Mouse (Mus musculus): ENCODE measurements around the gene Slc29a1. TPM values are rescaled to one million over a fixed set of nuclear protein-coding genes. Genes with fewer than 3 reads are reported as not detected.
"Not testable (repeated sequence)": the region's sequence is repeated elsewhere in the genome, so short reads cannot be mapped to it uniquely, and the experiment has no call there.

The Slc29a1 gene
- 10 to 100 TPM; 19.0 to 19.9 TPM for total RNA-seq (2021)

DNA sequence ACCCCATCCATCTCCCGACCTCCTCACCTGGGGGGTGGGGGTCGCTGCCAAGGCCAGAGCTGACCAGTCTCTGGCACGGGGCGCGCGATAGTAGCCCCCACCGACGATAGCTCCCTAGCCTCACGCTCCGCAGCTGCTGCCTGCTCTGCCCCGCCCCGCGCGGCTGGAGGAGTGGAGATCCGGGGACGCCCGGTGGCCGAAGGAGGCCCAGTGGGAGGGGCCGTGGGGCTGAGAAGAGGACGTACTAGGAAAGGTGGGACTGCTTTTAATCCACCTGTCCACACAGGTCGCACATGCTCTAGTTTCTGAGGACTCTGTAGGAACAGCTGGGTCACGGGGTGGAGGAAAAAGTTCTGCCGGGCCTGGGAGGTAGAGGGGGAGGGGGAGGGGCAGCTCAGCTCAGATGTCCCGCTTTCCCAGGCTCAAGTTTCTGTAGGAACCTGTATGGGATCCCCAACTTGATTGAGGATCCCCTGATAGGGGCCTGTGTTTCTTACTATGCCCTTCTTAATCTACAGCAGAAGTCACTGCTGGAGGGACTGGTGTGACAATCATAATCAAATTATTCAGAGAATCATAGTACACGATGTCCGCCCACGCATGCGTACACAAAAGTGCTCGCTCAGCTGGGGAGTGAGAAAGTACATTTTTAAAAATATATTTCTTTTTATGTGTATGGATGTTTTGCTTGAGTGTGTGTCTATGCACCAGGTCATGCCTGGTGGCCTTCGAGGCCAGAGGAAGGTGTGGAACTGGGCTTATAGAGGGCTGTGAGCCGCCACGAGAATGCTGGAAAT lies at the start of gene Slc29a1:
Gene Slc29a1 (minus strand): TSS at position 161 of the 797 bp plus-strand sequence.
- no peak for DNase-seq (ENCODE audit: extremely low spot score in 1 of 2, low spot score in 1 of 2)

DNA sequence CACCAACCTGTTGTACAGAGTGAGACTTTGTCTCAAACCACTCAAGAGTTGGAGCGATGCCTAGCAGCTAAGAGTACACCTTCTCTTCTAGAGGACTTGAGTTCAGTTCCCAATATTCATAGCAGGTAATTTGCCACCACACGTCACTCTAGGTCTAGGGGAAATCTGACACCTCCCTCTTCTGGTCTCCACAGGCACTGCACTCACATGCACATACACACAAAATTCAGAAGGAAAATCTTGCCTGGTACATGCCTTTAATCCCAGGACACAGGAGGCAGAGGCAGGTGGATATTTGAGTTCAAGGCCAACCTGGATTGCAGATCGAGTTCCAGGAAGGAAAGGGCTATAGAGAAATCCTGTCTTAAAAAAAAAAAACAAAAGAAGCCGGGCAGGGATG lies 44.8 kb upstream of the Slc29a1 start:
- no peak for DNase-seq (ENCODE audit: extremely low spot score in 1 of 2, low spot score in 1 of 2)

DNA sequence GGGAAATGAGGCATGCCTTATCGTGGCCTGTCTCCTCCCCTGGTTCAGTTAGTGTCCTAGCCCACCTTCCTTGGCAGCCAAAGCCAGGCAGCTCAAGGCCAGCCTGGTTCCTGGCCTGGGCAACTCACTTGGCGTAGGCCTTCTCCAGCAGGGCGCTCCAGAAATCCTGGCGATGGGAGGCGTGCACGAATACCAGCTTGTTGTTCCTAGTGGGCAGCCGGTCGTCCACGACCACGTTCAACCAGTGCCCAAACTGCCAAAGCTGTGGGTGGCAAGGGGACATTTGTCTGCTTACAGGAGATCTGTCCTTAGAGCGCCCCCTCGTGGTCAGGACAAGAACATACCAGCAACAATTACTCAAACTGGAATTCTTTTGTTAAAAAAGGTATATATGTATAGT lies 43.3 kb upstream of the Slc29a1 start:
- DNase-seq (ENCODE audit: extremely low spot score in 1 of 2, low spot score in 1 of 2), result peak; percentile 64 to 86

DNA sequence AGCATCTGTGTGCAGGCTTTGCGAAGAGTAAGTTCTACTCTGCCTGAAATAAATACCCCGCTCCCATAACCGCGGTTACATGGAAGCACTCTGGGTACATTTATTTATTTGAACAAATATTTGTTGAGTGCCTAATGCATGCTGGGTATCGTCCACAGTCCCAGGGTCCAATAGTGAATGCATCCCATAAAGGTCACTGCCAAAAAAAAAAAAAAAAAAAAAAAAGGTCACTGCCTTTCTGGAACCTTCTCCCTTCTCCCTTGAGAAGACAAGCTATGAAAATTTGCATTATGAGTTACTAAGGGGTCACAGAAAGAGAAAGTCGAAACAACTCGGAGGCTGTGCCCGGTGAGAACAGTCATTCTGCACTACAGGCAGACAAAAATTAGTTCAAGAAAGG lies 42.6 kb upstream of the Slc29a1 start:
- DNase-seq (ENCODE audit: extremely low spot score in 1 of 2, low spot score in 1 of 2), result no peak

DNA sequence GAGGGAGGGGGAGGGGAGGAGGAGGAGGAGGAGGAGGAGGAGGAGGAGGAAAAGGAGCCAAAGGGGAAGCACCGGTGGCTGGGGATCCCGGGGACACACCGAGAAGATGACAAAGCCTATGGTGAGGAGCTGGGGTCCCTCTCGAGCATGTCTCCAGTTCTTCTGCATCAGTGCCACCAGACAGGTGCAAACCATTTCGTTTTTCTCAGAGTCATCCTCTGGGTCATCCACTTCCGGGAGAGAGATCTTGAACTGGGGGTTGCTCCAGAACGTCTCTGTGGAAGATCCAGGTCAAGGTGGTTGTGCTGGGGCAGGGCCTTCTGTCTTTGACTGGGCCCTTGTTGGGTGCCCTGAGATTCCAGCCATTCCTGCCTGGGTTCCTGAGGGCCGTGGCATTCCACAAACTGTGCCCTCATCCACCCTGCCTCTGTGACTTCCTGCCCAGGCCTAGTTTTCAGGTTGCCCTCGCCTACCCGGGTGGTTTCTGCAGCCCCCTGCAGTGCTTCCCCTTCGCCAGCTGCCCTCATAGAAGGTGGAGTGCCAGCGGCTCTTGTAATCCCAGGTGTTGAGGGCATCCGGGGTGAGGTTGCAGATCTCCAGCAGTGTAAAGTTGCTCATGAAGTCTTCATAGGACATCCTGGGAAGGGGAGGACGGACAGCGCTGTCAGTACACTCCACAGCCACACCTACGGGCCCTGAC lies 39.3 kb upstream of the Slc29a1 start:
- DNase-seq (ENCODE audit: extremely low spot score in 1 of 2, low spot score in 1 of 2), result no peak

DNA sequence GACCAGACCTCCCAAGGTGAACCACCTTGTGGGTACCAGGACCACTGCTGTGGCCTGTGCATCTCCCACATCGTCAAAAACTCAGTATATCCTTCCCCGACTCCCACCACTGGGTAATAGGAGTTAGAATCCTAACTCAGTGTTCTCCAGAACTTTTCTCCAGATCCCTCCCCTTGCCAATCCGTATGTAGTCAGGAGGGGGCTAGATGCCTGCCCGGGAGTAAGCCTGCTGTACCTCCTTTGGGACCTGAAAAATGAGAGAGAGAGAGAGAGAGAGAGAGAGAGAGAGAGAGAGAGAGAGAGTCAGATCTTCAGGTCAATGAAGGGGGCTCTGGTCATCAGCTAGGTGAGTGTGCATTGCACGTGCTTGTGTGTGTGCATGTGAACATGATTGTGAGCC lies 34.6 kb upstream of the Slc29a1 start:
- no peak for DNase-seq (ENCODE audit: extremely low spot score in 1 of 2, low spot score in 1 of 2)

DNA sequence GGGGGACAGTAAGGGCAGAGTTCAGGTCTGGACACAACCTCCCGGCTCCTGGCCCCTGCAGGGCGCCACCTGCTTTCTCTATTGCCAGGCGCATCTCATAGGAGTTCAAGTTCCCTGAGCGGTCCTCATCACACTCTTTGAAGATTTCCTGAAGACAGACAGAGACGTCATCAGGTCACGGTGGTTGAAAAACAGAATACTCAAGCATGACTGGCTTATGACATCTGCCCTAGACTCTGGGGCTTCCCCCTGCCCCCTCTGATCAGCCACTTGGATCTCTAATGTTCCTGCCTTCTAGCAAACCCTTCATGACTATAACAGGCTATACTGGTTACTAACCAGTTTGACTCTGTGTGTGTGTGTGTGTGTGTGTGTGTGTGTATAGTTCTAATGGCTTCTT lies 32.5 kb upstream of the Slc29a1 start:
- no peak for DNase-seq (ENCODE audit: extremely low spot score in 1 of 2, low spot score in 1 of 2)

DNA sequence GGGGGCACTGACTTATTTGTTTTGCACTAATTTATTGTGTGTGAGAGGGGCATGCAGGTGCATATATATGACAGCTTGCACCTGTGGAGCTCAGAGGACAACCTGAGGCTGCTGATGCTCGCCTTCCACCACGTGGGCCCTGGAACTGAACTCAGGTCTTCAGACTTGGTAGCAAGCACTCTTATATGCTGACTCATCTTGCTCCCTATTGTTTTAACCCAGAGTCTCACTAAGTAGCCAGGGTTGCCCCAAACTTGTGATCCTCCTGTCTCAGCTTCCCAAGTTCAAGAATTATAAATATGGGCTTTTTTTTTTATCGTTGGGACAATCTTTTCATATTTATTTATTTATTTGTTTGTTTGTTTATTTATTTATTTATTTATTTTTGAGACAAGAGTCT lies 31.6 kb upstream of the Slc29a1 start:
- DNase-seq (ENCODE audit: extremely low spot score in 1 of 2, low spot score in 1 of 2), result no peak

DNA sequence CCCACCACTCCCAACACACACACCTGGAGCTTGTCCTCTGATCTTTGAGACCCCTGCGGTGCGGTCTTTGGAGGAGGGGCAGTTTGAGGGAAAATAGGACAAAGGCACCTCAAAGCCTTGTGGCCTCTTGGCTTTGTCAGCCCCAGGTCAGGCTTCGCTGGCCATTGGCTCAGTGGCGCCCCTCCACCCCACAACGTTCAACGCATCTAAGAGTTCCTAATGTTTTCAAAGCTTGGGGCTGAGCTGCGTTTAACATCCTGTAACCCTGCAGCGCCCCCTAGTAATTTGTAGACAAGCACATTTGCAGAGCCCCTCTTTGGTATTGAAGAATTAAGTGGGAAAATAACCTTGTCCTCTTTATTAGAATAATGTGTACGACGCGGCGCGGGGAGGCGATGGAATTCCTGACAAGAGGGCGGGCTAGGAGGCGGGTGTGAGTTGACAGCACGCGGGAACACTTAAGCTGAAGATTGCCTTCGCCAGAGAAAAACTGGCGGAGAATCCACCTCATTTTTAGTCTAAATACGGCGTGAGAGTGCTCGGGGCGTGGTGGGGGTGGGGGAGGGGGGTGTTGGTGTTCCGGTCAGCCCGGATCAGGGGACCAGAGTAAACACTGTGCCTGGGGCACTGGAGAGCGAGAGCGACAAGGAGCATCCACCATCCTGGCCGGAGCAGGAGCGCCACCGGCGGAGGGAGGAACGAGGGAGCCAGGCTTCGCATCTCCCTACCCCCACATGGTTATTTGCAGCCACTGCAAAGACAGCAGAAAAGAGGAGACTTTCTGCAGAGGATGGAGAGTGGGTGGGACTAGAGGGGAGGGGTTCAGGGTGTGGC lies 30.7 kb upstream of the Slc29a1 start:
- DNase-seq (ENCODE audit: extremely low spot score in 1 of 2, low spot score in 1 of 2), result peak; percentile 50 to 54

DNA sequence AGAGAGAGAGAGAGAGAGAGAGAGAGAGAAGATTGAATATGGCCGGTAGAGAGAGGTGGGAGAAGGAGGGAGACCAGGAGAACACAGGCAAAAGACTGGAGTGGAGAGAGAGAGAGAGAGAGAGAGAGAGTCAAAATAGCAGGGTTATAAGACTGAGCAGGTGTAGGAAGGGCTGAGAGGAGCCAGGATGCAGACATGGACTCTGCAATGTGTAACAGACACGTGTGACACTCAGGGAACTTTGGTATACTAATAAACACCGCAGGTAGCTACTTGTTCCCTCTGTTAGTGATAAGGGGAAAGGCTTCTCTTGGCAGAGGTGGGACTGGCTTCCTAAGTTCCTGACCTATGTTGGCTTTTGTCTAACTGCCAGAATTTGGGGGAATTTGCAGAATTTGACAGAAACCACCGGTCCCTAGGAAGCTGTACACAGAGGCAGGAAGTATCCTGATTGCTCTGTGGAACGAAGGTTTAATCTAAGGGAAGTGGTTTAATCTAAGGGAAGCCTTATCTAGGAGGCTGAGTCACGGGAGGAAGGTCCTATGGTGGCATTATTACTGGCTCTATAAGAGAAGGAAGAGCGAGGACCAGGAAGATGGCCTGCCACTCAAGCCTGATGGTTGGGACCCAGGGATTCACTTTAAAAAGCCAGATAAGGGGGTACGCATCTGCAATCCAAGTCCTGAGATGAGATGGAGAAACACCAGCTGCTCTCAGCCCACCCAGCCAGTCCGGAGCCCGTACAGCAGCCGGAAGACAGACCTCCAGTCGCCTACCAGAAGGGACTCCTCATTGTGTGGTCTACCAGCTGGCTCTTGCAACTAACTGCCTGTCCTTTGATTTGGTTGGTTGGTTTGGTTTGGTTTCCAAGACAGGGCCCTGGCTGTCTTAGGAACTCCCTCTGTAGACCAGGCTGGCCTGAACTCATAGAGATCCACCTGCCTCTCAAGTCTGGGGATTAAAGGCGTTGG lies 29.8 kb upstream of the Slc29a1 start:
- no peak for DNase-seq (ENCODE audit: extremely low spot score in 1 of 2, low spot score in 1 of 2)

DNA sequence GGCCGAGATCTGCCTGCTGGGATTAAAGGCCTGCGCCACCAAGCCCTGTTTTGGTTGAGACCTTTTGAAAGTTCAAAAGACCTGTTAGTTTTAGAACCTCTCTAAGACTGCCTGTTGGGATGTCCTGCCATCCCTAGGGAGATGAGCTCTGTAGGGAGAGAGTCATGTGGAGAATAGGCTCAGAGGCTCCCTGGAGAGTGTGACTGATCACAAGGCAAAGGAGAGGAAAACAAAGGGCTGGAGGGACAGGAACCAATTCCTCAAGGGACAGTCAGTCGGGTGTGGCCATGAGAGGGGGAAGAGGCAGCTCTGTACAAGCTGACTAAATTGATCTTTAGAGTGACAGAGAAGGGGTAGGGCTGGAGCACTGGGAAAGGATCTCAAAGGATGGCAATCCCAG lies 28.8 kb upstream of the Slc29a1 start:
- no peak for DNase-seq (ENCODE audit: extremely low spot score in 1 of 2, low spot score in 1 of 2)

DNA sequence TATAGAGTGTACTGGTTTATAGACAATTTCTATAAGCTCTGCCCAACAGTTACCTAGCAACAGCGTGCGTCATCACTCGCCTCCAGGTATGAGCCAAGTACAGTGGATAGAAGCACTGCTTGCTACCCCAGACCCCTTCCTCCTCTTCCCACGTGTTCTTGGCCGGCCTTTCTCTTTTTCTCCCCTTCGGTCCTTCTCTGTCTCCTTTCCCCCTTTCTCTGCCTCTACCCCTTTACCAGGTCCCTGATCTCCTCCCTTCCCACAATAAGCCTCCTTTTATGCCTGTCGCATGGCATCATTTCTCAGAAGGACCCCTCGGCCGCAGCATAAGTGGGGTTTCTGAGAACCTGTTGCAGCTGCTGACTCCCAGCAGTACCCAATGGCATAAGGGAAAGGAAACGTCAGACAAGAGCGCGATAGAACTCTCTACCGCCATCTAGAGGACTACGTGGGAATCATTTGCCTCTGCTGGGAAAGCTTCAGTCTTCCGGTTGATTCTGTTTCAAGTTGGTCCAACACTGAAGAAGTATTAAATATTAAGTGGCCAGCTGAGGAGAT lies 27.2 kb upstream of the Slc29a1 start:
- DNase-seq (ENCODE audit: extremely low spot score in 1 of 2, low spot score in 1 of 2), result peak; percentile 20 to 64

DNA sequence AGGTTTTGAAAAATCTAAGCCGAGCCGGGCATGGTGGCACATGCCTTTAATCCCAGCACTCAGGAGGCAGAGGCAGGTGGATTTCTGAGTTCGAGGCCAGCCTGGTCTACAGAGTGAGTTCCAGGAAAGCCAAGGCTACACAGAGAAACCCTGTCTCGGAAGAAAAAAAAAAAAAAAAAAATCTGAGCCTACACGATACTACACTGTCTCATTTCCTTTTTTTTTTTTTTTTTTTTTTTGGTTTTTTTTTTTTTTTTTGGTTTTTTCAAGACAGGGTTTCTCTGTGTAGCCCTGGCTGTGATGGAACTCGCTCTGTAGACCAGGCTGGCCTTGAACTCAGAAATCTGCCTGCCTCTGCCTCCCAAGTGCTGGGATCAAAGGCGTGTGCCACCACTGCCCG lies 24.0 kb upstream of the Slc29a1 start:
- DNase-seq (ENCODE audit: extremely low spot score in 1 of 2, low spot score in 1 of 2), result not testable (repeated sequence)

DNA sequence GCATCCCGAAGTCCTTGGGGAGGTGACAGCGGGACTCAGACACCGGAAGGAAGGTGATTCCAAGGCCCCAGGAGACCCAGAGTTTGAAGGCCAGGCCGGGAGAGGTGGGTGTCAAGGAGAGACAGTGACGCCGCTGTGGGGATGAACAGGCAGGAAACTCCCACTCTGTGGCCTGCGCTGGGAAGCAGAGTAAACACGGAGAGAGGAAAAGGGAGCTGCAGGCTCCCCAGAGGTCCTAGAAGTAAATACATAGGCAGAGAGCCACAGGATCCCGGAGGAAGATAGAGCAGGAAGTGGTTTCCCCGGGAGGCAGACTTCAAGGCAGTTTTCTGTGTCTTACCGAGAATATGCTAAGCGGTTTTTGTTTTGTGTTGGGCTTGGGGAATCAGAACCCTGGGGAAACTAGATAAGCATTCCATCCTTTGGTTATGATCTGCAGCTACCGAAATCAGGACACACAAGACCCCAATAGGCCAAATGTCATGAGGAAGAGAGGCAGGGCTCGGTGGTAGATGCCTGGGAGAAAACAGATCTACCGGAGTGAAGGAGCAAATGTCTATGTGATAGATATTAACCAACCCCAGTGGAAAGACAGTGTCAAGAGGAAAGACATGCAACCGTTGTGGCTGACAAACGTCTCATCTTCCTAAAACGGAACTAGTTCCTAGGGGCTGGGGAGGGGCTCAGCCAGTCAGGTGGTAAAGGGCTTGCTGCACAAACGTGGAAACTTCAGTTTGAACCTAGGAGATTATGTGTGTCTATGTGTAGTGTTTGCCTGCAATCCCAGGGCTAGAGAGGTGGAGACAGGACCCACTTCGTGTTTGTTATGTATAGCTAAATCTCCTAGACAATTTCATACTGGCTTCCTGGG lies 20.2 kb upstream of the Slc29a1 start:
- no peak for DNase-seq (ENCODE audit: extremely low spot score in 1 of 2, low spot score in 1 of 2)

DNA sequence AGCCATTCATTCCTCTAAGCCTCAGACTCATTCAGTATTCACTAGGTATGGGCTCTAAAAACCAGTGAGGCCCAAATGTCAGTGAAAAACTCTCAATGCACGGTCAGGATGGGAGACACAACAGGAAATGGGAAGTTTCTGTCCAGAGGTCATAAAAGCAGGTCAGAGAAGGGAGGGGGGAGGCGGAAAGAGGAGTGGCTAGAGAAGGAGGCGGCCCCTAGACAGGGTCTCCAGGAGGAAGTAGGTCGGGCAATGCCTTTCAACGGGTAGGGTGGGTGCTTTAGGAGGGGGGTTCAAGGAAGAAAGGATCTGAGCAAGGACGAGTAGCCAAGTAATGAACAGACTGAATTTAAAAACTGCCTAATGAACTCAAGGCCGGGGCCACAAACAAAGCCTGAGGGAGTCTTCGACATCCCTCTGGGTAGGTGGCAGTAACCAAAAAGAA lies 19.6 kb upstream of the Slc29a1 start:
- no peak for DNase-seq (ENCODE audit: extremely low spot score in 1 of 2, low spot score in 1 of 2)

DNA sequence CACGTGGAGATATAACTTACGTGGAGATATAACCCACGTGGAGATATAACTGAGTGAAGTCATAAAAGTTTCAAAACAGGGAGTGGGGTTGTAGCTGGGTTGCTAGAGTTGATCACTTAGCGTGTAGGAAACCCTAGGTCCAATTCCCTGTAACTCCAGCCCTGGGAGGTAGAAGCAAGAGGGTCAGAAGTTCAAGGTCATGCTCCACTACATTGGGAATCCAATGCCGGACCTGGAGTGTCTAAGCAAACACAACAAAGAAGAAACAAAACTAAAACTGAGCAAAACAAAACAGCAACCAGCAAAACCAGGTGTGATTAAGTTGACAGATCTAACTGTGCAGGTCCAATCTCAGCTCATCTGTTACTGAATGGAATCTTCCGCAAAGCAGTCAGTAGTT lies 18.2 kb upstream of the Slc29a1 start:
- DNase-seq (ENCODE audit: extremely low spot score in 1 of 2, low spot score in 1 of 2), result no peak

DNA sequence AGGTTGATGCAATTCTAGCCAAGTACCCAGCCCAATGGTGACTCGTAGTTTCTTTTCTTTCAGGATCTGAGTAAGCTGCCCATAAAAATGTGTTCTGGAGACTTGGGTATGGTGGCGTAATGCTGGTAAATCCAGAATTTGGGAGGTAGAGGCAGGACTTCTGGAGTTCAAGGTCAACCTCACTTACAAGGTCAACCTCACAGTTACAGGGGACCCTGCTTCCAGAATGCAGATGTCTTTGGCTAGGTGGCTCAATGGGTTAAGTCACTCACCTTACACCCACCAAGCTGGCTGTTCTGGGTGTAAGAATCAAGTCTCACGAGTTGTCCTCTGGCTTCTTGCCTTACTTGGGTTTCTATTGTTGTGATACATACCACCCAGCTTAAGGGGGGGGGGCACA lies 17.3 kb upstream of the Slc29a1 start:
- DNase-seq (ENCODE audit: extremely low spot score in 1 of 2, low spot score in 1 of 2), result no peak

DNA sequence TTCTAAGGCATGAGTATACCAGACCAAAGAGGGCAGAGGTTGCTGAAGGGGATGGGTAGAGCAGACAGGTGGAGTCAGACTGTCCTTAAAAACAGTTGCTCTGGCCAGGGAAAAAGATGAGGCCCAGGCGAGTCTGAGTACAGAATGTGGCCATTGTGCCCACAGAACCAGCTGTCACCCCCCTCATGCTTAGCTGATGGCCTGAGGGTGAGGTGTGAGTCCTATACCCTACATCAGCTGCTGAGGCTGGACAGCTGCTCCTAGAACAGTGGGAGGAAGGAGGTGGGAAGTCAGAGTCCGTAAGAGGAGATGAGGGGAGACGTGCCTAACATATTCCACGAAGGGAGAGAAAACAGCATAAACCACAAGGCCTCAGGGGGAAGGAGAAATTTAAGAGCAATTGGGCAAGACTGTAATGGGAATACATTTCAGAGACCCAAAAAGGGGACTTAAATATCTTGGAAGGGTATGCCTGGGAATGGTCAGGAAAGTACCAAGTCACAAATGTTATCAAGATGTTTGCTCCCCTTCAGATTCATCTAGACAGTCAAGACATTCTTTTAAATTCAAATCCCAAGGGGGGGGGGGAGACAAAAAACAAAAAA lies 16.7 kb upstream of the Slc29a1 start:
- no peak for DNase-seq (ENCODE audit: extremely low spot score in 1 of 2, low spot score in 1 of 2)

All from layer of hippocampus, postnatal 25 days (tissue).